Mouse (Mus musculus) intestine, embryonic 14.5 days (tissue): Measurements from ENCODE around the gene Meis1. TPM values are rescaled to one million over a fixed set of nuclear protein-coding genes. Genes with fewer than 3 reads are reported as not detected.

Experiments used
- ATAC-seq: fragments of 200-750 bp; cut with Nextera tagmentation; replicated peaks from 2 replicates; pipeline ENCODE4 v1.8.0; 2017; ENCODE audit warnings: low read depth, moderate number of reproducible peaks, moderate TSS enrichment, moderate library complexity; ENCODE audit not compliant: low FRiP score, low TSS enrichment
- DNase-seq: peaks from one replicate; pipeline ENCODE4 v3.0.0-alpha.2; 2018; ENCODE audit warnings: low spot score
- H3K27ac ChIP-seq: fragments of 300-500 bp; sonication (generic); 2 replicates; pipeline ENCODE4 v1.5.1; 2014; ENCODE audit warnings: low read depth, mild to moderate bottlenecking, control low read depth
- H3K27me3 ChIP-seq: fragments of 300-500 bp; sonication (generic); replicated peaks from 2 replicates; pipeline ENCODE4 v1.6.1; 2014; ENCODE audit warnings: low read length, control low read depth; ENCODE audit not compliant: control insufficient read depth, insufficient read depth
- H3K36me3 ChIP-seq: fragments of 300-500 bp; sonication (generic); 2 replicates; pipeline ENCODE4 v1.6.1; 2014; ENCODE audit warnings: low read length, control low read depth; ENCODE audit not compliant: control insufficient read depth, insufficient read depth
- H3K4me1 ChIP-seq: fragments of 300-500 bp; sonication (generic); replicated peaks from 2 replicates; pipeline ENCODE4 v1.6.1; 2014; ENCODE audit warnings: low read length, control low read depth, mixed read lengths; ENCODE audit not compliant: control insufficient read depth, insufficient read depth
- H3K4me2 ChIP-seq: fragments of 300-500 bp; sonication (generic); 2 replicates; pipeline ENCODE4 v1.6.1; 2014; ENCODE audit warnings: low read length
- H3K4me3 ChIP-seq: fragments of 300-500 bp; sonication (generic); 2 replicates; pipeline ENCODE4 v1.5.1; 2014; ENCODE audit warnings: low read depth, low read length, control low read depth, mixed read lengths
- H3K9ac ChIP-seq: fragments of 300-500 bp; sonication (generic); 2 replicates; pipeline ENCODE4 v1.6.1; 2014; ENCODE audit warnings: mild to moderate bottlenecking, low read length
- H3K9me3 ChIP-seq: fragments of 300-500 bp; sonication (generic); 2 replicates; pipeline ENCODE4 v1.6.1; 2016; ENCODE audit warnings: low read length, control low read depth; ENCODE audit not compliant: control insufficient read depth
- WGBS: fragments of 180-500 bp; shearing (Covaris S2); extraction: QIAGEN DNeasy Blood & Tissue Kit; methylation state at CpG from one replicate; pipeline ENCODE4 v1.1.7; 2014; 5-methylcytosine and 5-hydroxymethylcytosine counted together
- polyA plus RNA-seq: library from polyadenylated mRNA; unstranded; fragments of >200 nt; fragmentation: Nextera tagmentation; extraction: Ambion mirVana; gene quantifications from 2 replicates; pipeline ENCODE4 v1.2.1, GENCODE M21; 2014

The Meis1 gene
- polyA plus RNA-seq, 1 experiment from 2014 or later: 133 TPM

GRCm38 (mm10) chr11:18919162-18919762 lies 99.5 kb downstream of the Meis1 start:
- Histone ChIP-seq H3K4me2 (no peak overlapping the region), H3K36me3 (peaks cover 19% of the 10 kb centered on the region), H3K4me1 (peaks cover 16% of the 10 kb centered on the region), H3K27me3 (no peaks in the 10 kb centered on the region), H3K4me3 (no peak overlapping the region), H3K9me3 (no peaks in the 10 kb centered on the region), H3K27ac (no peak overlapping the region), H3K9ac (no peak overlapping the region)
- DNase-seq (no peak), ATAC-seq (no peak)
- WGBS: 74% methylated on average over 3 of the region's 3 CpGs

DNA sequence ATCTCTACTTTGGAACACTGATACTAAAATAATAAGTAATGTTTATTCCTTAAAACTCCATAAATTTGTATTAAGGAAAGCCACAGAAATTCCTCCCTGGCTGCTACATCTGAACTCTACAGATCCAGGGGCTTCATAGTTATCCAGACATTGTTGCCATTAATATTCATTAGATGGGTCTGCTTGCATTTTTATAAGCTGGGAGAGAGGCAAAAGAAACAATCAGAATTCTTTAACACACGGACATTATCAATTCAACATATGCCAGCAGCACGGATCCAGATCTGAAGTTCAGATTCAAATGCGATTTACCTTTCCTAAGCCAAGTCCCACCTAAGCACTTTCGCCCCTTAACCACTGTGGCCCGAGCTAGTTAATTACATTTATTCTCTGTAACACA lies 100.9 kb downstream of the Meis1 start:
- Histone ChIP-seq H3K9ac (no peak overlapping the region), H3K36me3 (peaks cover 14% of the 10 kb centered on the region), H3K27ac (no peak overlapping the region), H3K27me3 (no peaks in the 10 kb centered on the region), H3K4me2 (no peak overlapping the region), H3K9me3 (no peaks in the 10 kb centered on the region), H3K4me3 (no peak overlapping the region), H3K4me1 (peaks cover 23% of the 10 kb centered on the region)
- WGBS: 75% methylated on average over 5 of the region's 5 CpGs
- DNase-seq: no peak
- no peak for ATAC-seq

DNA sequence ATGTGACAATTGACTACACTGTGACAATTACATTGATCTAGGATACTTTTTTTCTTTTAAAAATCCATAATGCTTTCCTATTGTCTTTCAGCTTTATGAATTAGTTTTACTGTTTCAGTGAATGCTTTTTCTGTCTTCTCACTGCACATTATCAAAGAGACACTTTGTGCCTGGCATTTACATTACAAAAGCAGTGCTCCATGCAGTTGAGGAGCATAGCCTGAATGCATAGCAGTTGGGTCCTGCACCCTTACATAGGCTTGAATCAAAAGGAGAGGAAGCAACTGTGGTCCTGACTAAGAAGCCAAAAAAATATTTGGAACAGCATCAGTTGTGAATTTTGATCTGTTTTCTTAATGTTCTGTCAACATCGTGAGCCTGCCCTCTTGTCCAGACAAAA lies 105.5 kb downstream of the Meis1 start:
- H3K9me3 ChIP-seq: no peaks in the 10 kb centered on the region
- H3K4me2 ChIP-seq: no peak overlapping the region
- DNase-seq: no peak
- no peak overlapping the region for H3K27ac ChIP-seq
- H3K4me1 ChIP-seq: peaks cover 31% of the 10 kb centered on the region
- H3K4me3 ChIP-seq: no peak overlapping the region
- H3K27me3 ChIP-seq: no peaks in the 10 kb centered on the region
- no peak overlapping the region for H3K9ac ChIP-seq
- no peak for ATAC-seq
- no peaks in the 10 kb centered on the region for H3K36me3 ChIP-seq
- WGBS: 60% methylated on average over 1 of the region's 1 CpGs

DNA sequence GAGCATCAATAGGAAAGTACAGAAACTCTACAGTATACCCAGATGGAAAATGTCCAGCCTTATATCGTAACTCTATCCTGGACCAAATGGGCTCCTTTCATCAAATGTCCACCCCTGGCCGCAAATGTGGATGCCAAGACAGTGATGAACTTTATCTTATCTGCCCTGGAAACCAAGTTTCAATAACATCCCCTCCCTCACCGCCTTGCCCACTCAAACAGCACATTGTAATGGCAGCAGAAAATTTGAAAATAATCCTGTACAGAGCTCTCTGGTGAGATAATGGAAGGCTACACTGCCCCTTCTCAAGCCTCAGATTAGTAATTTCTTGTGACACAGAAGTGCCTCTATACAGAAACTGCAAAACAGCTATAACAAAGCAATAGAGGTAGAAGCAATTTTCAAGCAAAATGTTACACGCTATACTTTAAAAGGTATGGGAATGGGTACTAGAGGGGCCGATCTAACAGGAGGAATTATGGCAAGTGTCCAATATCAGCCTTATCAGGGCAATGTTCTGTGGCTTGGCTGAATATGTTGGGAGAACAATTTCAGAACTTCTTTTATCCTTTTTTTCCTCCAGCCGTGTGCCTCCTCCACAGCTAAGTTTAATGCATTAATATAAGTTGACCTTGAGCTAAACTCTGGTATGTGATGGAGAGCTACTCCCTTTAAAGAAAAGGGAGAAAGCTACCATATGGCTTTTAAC lies 106.3 kb downstream of the Meis1 start:
- Histone ChIP-seq H3K4me3 (no peak overlapping the region), H3K27ac (no peak overlapping the region), H3K9ac (no peak overlapping the region), H3K36me3 (no peaks in the 10 kb centered on the region), H3K27me3 (no peaks in the 10 kb centered on the region), H3K9me3 (no peaks in the 10 kb centered on the region), H3K4me1 (peaks cover 31% of the 10 kb centered on the region), H3K4me2 (no peak overlapping the region)
- WGBS: 59% methylated on average over 6 of the region's 6 CpGs
- DNase-seq (no peak), ATAC-seq (no peak)

DNA sequence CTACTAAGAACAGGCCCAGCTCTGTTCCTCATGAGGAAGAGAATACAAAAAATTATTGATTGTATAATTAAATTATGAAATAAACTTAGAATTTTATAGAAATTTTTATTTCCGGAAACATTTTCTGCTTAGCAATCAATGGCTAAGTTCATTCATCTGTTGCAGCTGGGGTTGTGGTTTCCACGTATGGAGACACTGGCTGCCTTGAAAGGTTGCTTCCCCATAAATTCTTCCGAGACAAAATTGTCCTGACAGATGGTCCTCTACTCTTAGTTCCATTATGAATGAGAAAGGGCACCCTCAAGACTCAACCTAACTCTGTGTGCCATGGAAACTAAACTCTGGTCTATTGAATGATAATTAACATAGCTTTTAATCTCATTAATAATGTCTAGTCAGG lies 111.9 kb downstream of the Meis1 start:
- Histone ChIP-seq H3K4me1 (peaks cover 4% of the 10 kb centered on the region; the same call in 1 of the 2 replicates), H3K36me3 (peaks cover 30% of the 10 kb centered on the region), H3K9ac (no peak overlapping the region), H3K9me3 (no peaks in the 10 kb centered on the region), H3K4me2 (no peak overlapping the region), H3K4me3 (no peak overlapping the region), H3K27ac (no peak overlapping the region), H3K27me3 (no peaks in the 10 kb centered on the region)
- no peak for ATAC-seq
- DNase-seq: no peak
- 77% methylated on average over 3 of the region's 3 CpGs for WGBS

DNA sequence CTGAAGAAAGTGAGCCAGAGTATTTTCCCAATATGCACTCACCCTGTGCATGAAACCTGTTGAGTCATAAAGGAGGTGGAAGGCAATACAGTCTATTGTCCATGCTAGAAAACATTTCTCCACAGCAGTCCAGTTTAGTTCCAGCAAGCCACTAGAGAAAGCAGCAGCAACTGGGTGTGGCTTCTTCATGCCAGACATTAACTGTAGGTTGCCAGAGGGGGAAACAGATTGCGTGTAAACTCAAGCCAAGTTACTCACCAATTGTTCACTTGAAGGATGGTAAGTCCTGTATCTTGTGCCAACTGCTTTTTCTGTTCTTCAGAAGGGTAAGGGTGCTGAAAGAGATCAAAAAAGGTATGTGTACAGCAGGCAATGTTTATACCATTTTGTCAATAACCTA lies 113.4 kb downstream of the Meis1 start:
- no peak overlapping the region for H3K4me3 ChIP-seq
- H3K36me3 ChIP-seq: peaks cover 30% of the 10 kb centered on the region
- H3K4me1 ChIP-seq: 0 out of 2 replicates have a peak, but pooled peaks cover 2% of the 10 kb centered on the region
- WGBS: 83% methylated on average over 1 of the region's 1 CpGs
- H3K27ac ChIP-seq: no peak overlapping the region
- ATAC-seq (no peak), DNase-seq (no peak)
- H3K4me2 ChIP-seq: no peak overlapping the region
- H3K9me3 ChIP-seq: no peaks in the 10 kb centered on the region
- no peaks in the 10 kb centered on the region for H3K27me3 ChIP-seq
- H3K9ac ChIP-seq: no peak overlapping the region

- WGBS: 63% methylated on average over 1 of the region's 1 CpGs
- H3K36me3 ChIP-seq: peaks cover 30% of the 10 kb centered on the region
- H3K9ac ChIP-seq: no peak overlapping the region
- DNase-seq (no peak), ATAC-seq (no peak)
- H3K9me3 ChIP-seq: no peaks in the 10 kb centered on the region
- no peak overlapping the region for H3K4me3 ChIP-seq
- H3K27ac ChIP-seq: no peak overlapping the region
- H3K4me1 ChIP-seq: peaks cover 2% of the 10 kb centered on the region
- no peaks in the 10 kb centered on the region for H3K27me3 ChIP-seq
- H3K4me2 ChIP-seq: no peak overlapping the region
Measured at GRCm38 (mm10) chr11:18904880-18905279, 113.9 kb downstream of the Meis1 start.

GRCm38 (mm10) chr11:18904285-18904684 lies 114.5 kb downstream of the Meis1 start:
- WGBS: 69% methylated on average over 5 of the region's 5 CpGs
- no peak for ATAC-seq

GRCm38 (mm10) chr11:18900489-18900888 lies 118.3 kb downstream of the Meis1 start:
- H3K36me3 ChIP-seq: peaks cover 32% of the 10 kb centered on the region
- DNase-seq (no peak), ATAC-seq (no peak)
- H3K9ac ChIP-seq: no peak overlapping the region
- H3K27ac ChIP-seq: no peak overlapping the region
- H3K9me3 ChIP-seq: no peaks in the 10 kb centered on the region
- H3K4me3 ChIP-seq: no peak overlapping the region
- peaks cover 28% of the 10 kb centered on the region for H3K4me1 ChIP-seq
- H3K4me2 ChIP-seq: no peak overlapping the region
- WGBS: 28% methylated on average over 2 of the region's 2 CpGs
- H3K27me3 ChIP-seq: no peaks in the 10 kb centered on the region

More at GRCm38 (mm10) chr11:18904285-18904684, 114.5 kb downstream of the Meis1 start:
- DNase-seq: no peak
- peaks cover 30% of the 10 kb centered on the region for H3K36me3 ChIP-seq
- no peaks in the 10 kb centered on the region for H3K9me3 ChIP-seq
- H3K4me2 ChIP-seq: no peak overlapping the region
- no peak overlapping the region for H3K27ac ChIP-seq
- H3K27me3 ChIP-seq: no peaks in the 10 kb centered on the region
- H3K9ac ChIP-seq: no peak overlapping the region
- peaks cover 8% of the 10 kb centered on the region for H3K4me1 ChIP-seq
- no peak overlapping the region for H3K4me3 ChIP-seq
